Mouse (Mus musculus) heart, postnatal 14 days (tissue): ENCODE results near the gene Gltp. TPM values are rescaled to one million over a fixed set of nuclear protein-coding genes. Genes with fewer than 3 reads are reported as not detected.

ENCODE experiments used
- DNase-seq, 2 experiments: peaks; one replicate each; pipeline ENCODE4 v3.0.0; 2021 to 2022
- intact Hi-C: fragments of 180-260 bp; cut with DNase I; formaldehyde crosslinking; loops from one replicate; pipeline ENCODE4 v1.15.1; 2025
- microRNA-seq, 2 experiments: library from miRNA; unstranded; fragments of <30 nt; microRNA quantifications; one replicate each; pipeline ENCODE4 v1.2.0; 2021 to 2022
- total RNA-seq, 2 experiments: library from RNA; stranded (reverse); gene quantifications; 2 replicates each; pipeline ENCODE4 v1.2.3; 2021

The Gltp gene
- total RNA-seq, 2 experiments from 2014 or later = 17.1 to 18.8 TPM

DNA sequence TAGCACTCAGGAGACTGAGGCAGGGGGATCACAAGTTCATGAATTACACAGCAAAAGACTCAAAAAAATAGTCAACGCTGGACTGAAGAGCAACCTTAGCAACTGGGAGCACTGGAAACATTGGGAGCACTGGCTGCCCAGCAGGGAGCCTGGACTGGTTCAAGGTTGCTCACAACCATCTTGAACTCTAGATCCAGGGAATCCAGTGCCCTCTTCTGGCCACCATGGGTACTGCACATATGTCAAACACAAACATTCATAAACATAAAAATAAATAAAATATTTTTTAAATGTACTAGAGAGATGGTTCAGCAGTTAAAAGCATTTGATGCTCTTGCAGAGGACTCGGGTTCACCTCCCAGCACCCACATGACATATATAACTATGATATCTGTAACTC, 59.4 kb downstream of the Gltp start:
- intact Hi-C loops = no loop called here
- DNase-seq = no peak

DNA sequence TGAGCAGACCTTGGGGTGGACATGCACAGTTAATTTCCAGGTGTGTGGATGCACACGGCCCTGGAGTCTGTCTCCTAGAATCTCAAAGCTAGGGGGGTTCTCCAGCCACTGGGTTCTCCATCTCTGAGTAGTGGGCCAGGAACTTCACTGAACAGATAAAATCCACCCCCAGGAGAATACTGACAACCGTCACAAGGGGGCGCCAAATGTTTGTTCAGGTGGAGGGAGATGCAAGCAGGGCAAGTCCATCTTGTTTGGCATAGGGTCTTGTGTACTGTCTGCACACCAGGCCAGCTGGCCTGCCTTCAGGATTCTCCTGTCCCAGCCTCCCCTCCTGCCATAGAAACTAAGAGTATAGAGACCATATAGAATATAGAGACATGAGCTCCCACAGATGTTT, 65.2 kb downstream of the Gltp start:
- intact Hi-C loops = no loop called here

DNA sequence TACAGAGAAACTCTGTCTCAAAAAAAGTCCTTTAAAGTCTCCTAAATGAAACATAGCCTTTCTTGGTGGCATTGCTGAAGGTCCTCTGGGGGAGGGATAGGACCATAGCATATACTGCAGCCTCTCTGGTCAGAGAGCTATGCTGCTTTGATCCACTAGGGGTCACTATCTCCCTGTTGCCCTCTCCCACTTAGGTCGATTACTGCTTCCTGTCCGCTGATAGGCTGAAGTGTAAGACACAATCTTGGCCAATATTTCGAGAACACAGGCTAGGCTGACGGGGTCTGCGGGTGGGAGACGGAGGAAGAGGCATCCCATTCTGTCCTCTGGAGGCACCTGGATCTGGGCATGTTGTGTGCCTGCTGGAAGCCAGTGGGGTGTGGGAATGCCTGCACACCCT, 70.5 kb downstream of the Gltp start:
- no peak for DNase-seq
- intact Hi-C loops = no loop called here

More for the DNA sequence above, 65.2 kb downstream of the Gltp start:
- peak; percentile 58 to 77 for DNase-seq

Small RNAs within 50 kb of the gene (microRNA-seq; reads per million reads assigned to microRNA genes)
- gene Mir7028 = 0.27 to 0.36 reads per million in 2 experiments

Other genes starting within 250 kb of the Gltp start
- gene Mmab, start 246.9 kb downstream of the Gltp start, total RNA-seq = 10 to 100 TPM; 11.0 to 11.3 TPM
- gene Mvk, start 246.7 kb downstream of the Gltp start, total RNA-seq = 10 to 100 TPM in 1 of 2 experiments, 1 to 10 TPM in 1; 9.9 to 11.7 TPM
- 1 to 10 TPM; 3.2 to 5.4 TPM for gene Fam222a, start 123.0 kb downstream of the Gltp start, total RNA-seq
- gene Trpv4, start 32.6 kb downstream of the Gltp start, total RNA-seq = 1 to 10 TPM; 5.8 to 5.9 TPM
- gene Tchp, start 16.8 kb upstream of the Gltp start, total RNA-seq = 1 to 10 TPM; 4.7 to 5.3 TPM
- gene Ankrd13a, start 83.7 kb upstream of the Gltp start, total RNA-seq = 10 to 100 TPM; 45.7 to 46.5 TPM
- gene Git2, start 84.5 kb upstream of the Gltp start, total RNA-seq = 10 to 100 TPM; 42.4 to 44.8 TPM
- gene 1500011B03Rik, start 132.5 kb upstream of the Gltp start, total RNA-seq = 10 to 100 TPM in 1 of 2 experiments, 1 to 10 TPM in 1; 8.6 to 12.3 TPM
- gene 4930519G04Rik, start 162.7 kb upstream of the Gltp start, total RNA-seq = not detected
- gene Gm9936, start 167.7 kb upstream of the Gltp start, total RNA-seq = not detected
- gene Oasl2, start 206.0 kb upstream of the Gltp start, total RNA-seq = 1 to 10 TPM; 5.1 to 5.3 TPM
- under 1 TPM in 1 of 2 experiments, not detected in 1; 0.83 TPM for gene Oasl1, start 232.3 kb upstream of the Gltp start, total RNA-seq